Mouse (Mus musculus): ENCODE data around the gene Atp6v0c.

DNA sequence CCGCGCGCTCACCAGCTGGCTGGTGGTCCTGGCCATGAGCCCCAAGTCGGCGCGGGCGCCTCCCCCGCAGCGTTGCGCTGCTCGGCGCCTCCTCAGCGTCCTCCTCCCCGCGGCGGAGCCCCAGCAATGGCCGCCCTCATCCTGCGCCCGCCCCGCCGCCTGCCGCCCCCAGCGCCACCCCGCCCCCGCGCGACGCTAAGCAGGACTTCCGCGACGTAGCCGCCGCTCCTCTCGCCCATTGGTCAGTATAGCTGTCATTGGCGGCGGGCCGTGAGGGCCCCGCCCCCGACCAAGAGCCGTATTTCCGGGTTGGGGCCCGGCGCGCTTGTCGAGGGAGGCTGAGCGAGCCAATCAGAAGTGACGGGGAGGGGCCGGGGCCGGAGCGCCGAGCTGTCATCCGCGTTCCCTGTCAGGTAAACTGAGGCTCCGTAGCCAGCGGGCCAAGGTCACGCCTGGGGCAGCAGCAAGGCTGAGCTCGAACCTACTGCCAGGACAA lies 28.0 kb downstream of the Atp6v0c start:
- TF ChIP-seq ZNF384 (IDR thresholded peaks at IDR 0.05; ENCODE audit: low read depth, low read length) (no peak), ZC3H11A (IDR thresholded peaks at IDR 0.05; ENCODE audit: borderline replicate concordance, low read depth, low read length) (no peak), CHD2 (IDR thresholded peaks at IDR 0.05; ENCODE audit: low read depth, low read length) (no peak), HCFC1 (IDR thresholded peaks at IDR 0.05; ENCODE audit: borderline replicate concordance, insufficient read depth, low read length) (no peak)

All from ES-E14 (cell line).